Mouse (Mus musculus) neural tube, embryonic 12.5 days (tissue): ENCODE measurements around the gene Car5a. TPM values are rescaled to one million over a fixed set of nuclear protein-coding genes. Genes with fewer than 3 reads are reported as not detected.

Experiments used
- ATAC-seq: fragments of 200-750 bp; cut with Nextera tagmentation; 2 replicates; pipeline ENCODE4 v1.8.0; 2017; ENCODE audit warnings: low read depth, mild to moderate bottlenecking, moderate TSS enrichment, moderate library complexity; ENCODE audit not compliant: low FRiP score
- H3K27ac ChIP-seq: fragments of 300-500 bp; sonication (generic); 2 replicates; pipeline ENCODE4 v1.5.1; 2016
- H3K27me3 ChIP-seq: fragments of 300-500 bp; sonication (generic); replicated peaks from 2 replicates; pipeline ENCODE4 v1.6.1; 2016; ENCODE audit warnings: mild to moderate bottlenecking
- H3K36me3 ChIP-seq: fragments of 300-500 bp; sonication (generic); 2 replicates; pipeline ENCODE4 v1.6.1; 2016; ENCODE audit warnings: mild to moderate bottlenecking
- H3K4me1 ChIP-seq: fragments of 300-500 bp; sonication (generic); 2 replicates; pipeline ENCODE4 v1.6.1; 2016
- H3K4me2 ChIP-seq: fragments of 300-500 bp; sonication (generic); replicated peaks from 2 replicates; pipeline ENCODE4 v1.6.1; 2016; ENCODE audit warnings: mild to moderate bottlenecking
- H3K4me3 ChIP-seq: fragments of 300-500 bp; sonication (generic); 2 replicates; pipeline ENCODE4 v1.5.1; 2016
- H3K9ac ChIP-seq: fragments of 300-500 bp; sonication (generic); 2 replicates; pipeline ENCODE4 v1.6.1; 2016; ENCODE audit warnings: mild to moderate bottlenecking
- H3K9me3 ChIP-seq: fragments of 300-500 bp; sonication (generic); 2 replicates; pipeline ENCODE4 v1.6.1; 2016; ENCODE audit warnings: mild to moderate bottlenecking
- WGBS: fragments of 180-500 bp; shearing (Covaris S2); methylation state at CpG from one replicate; pipeline ENCODE4 v1.1.7; 2016; 5-methylcytosine and 5-hydroxymethylcytosine counted together
- polyA plus RNA-seq: library from polyadenylated mRNA; unstranded; fragments of >200 nt; fragmentation: Nextera tagmentation; extraction: Ambion mirVana; gene quantifications from 2 replicates; pipeline ENCODE4 v1.2.1, GENCODE M21; 2016

Car5a gene
- polyA plus RNA-seq, 1 experiment from 2014 or later, result 0.32 TPM

- no peak overlapping the region for H3K4me3 ChIP-seq
- H3K4me2 ChIP-seq, result peak overlapping the region; percentile 92; the same call in 1 of the 2 replicates
- whole genome bisulfite sequencing, result 92% methylated on average over 7 of the region's 7 CpGs
- H3K36me3 ChIP-seq, result peaks cover 15% of the 10 kb centered on the region; the same call in 1 of the 2 replicates
- H3K9me3 ChIP-seq, result no peaks in the 10 kb centered on the region
- no peaks in the 10 kb centered on the region for H3K27me3 ChIP-seq
- ATAC-seq, result no peak
- 0 out of 2 replicates have a peak overlapping the region, but pooled peaks have one; percentile 30 for H3K9ac ChIP-seq
- H3K4me1 ChIP-seq, result peaks cover 34% of the 10 kb centered on the region
- no peak overlapping the region for H3K27ac ChIP-seq
These were observed 8.1 kb upstream of the Car5a start for GRCm38 (mm10) chr8:121952800-121953199.

- peaks cover 41% of the 10 kb centered on the region for H3K4me1 ChIP-seq
- no peak overlapping the region for H3K27ac ChIP-seq
- no peak for ATAC-seq
- no peaks in the 10 kb centered on the region for H3K27me3 ChIP-seq
- peak overlapping the region; percentile 30; the same call in 1 of the 2 replicates for H3K9ac ChIP-seq
- peaks cover 15% of the 10 kb centered on the region; the same call in 1 of the 2 replicates for H3K36me3 ChIP-seq
- H3K9me3 ChIP-seq, result no peaks in the 10 kb centered on the region
- no peak overlapping the region for H3K4me3 ChIP-seq
- peak overlapping the region; percentile 92 for H3K4me2 ChIP-seq
These were observed 7.4 kb upstream of the Car5a start for GRCm38 (mm10) chr8:121952122-121952521.

- no peak overlapping the region for H3K27ac ChIP-seq
- peaks cover 43% of the 10 kb centered on the region for H3K4me1 ChIP-seq
- ATAC-seq, result no peak
These were observed 6.9 kb upstream of the Car5a start for GRCm38 (mm10) chr8:121951656-121952009.

GRCm38 (mm10) chr8:121950749-121951655 lies 6.3 kb upstream of the Car5a start:
- WGBS, result under 1% methylated on average over 93 of the region's 97 CpGs
- ATAC-seq, result peak; percentile 23
- H3K9me3 ChIP-seq, result no peaks in the 10 kb centered on the region
- peak overlapping the region; percentile 96 for H3K4me3 ChIP-seq
- H3K4me1 ChIP-seq, result peaks cover 43% of the 10 kb centered on the region
- H3K27me3 ChIP-seq, result no peaks in the 10 kb centered on the region
- peak overlapping the region; percentile 88 for H3K27ac ChIP-seq
- peak overlapping the region; percentile 92 for H3K4me2 ChIP-seq
- peak overlapping the region; percentile 99 for H3K9ac ChIP-seq
- peaks cover 15% of the 10 kb centered on the region; the same call in 1 of the 2 replicates for H3K36me3 ChIP-seq

More at GRCm38 (mm10) chr8:121951656-121952009, 6.9 kb upstream of the Car5a start:
- H3K4me2 ChIP-seq, result peak overlapping the region; percentile 92
- H3K4me3 ChIP-seq, result peak overlapping the region; percentile 96
- H3K36me3 ChIP-seq, result peaks cover 15% of the 10 kb centered on the region; the same call in 1 of the 2 replicates
- no peaks in the 10 kb centered on the region for H3K9me3 ChIP-seq
- H3K9ac ChIP-seq, result peak overlapping the region; percentile 99
- H3K27me3 ChIP-seq, result no peaks in the 10 kb centered on the region
- WGBS, result 36% methylated on average over 7 of the region's 7 CpGs

- peak overlapping the region; percentile 99 for H3K9ac ChIP-seq
- peak overlapping the region; percentile 88 for H3K27ac ChIP-seq
- WGBS, result under 1% methylated on average over 62 of the region's 66 CpGs
- H3K9me3 ChIP-seq, result no peaks in the 10 kb centered on the region
- peaks cover 43% of the 10 kb centered on the region for H3K4me1 ChIP-seq
- ATAC-seq, result peak; percentile 94
- peaks cover 14% of the 10 kb centered on the region; the same call in 1 of the 2 replicates for H3K36me3 ChIP-seq
- no peaks in the 10 kb centered on the region for H3K27me3 ChIP-seq
- peak overlapping the region; percentile 92 for H3K4me2 ChIP-seq
- peak overlapping the region; percentile 96 for H3K4me3 ChIP-seq
These were observed 5.4 kb upstream of the Car5a start for GRCm38 (mm10) chr8:121949941-121950748.

GRCm38 (mm10) chr8:121949222-121949800 lies 4.6 kb upstream of the Car5a start, which contains the start of gene Banp:
Gene Banp (plus strand): TSS chr8:121949750.
- Histone ChIP-seq H3K9me3 (no peaks in the 10 kb centered on the region), H3K36me3 (peaks cover 5% of the 10 kb centered on the region; the same call in 1 of the 2 replicates), H3K4me1 (peaks cover 38% of the 10 kb centered on the region), H3K27ac (peak within 1 kb of the TSS; percentile 88), H3K9ac (peak within 1 kb of the TSS; percentile 99), H3K4me3 (peak within 1 kb of the TSS; percentile 96), H3K27me3 (no peaks in the 10 kb centered on the region), H3K4me2 (peak within 1 kb of the TSS; percentile 92)
- 68% methylated on average over 6 of the region's 6 CpGs for WGBS
- no peak for ATAC-seq

- 62% methylated on average over 19 of the region's 19 CpGs for WGBS
- ATAC-seq, result no peak
- H3K27me3 ChIP-seq, result no peaks in the 10 kb centered on the region
- peaks cover 35% of the 10 kb centered on the region for H3K4me1 ChIP-seq
- H3K27ac ChIP-seq, result no peak overlapping the region
- H3K36me3 ChIP-seq, result no peaks in the 10 kb centered on the region
- H3K9me3 ChIP-seq, result no peaks in the 10 kb centered on the region
- H3K9ac ChIP-seq, result peak overlapping the region; percentile 57; the same call in 1 of the 2 replicates
- H3K4me3 ChIP-seq, result peak overlapping the region; percentile 25
- peak overlapping the region; percentile 70 for H3K4me2 ChIP-seq
These were observed 3.8 kb upstream of the Car5a start for GRCm38 (mm10) chr8:121948321-121949145.

- under 1% methylated on average over 18 of the region's 18 CpGs for WGBS
- Histone ChIP-seq H3K36me3 (no peaks in the 10 kb centered on the region), H3K9me3 (no peaks in the 10 kb centered on the region), H3K4me1 (peaks cover 34% of the 10 kb centered on the region), H3K4me2 (peak overlapping the region; percentile 70), H3K27me3 (no peaks in the 10 kb centered on the region), H3K4me3 (peak overlapping the region; percentile 25), H3K9ac (peak overlapping the region; percentile 57), H3K27ac (peak overlapping the region; percentile 50; the same call in 1 of the 2 replicates)
- ATAC-seq, result no peak; the same call in 1 of the 2 replicates
These were observed 3.0 kb upstream of the Car5a start for GRCm38 (mm10) chr8:121947753-121948141.

- H3K27me3 ChIP-seq, result no peaks in the 10 kb centered on the region
- no peak for ATAC-seq
- no peaks in the 10 kb centered on the region for H3K9me3 ChIP-seq
- WGBS, result 30% methylated on average over 19 of the region's 19 CpGs
- peak overlapping the region; percentile 70 for H3K4me2 ChIP-seq
- peak overlapping the region; percentile 25 for H3K4me3 ChIP-seq
- peak overlapping the region; percentile 57 for H3K9ac ChIP-seq
- H3K27ac ChIP-seq, result peak overlapping the region; percentile 50; the same call in 1 of the 2 replicates
- peaks cover 28% of the 10 kb centered on the region for H3K4me1 ChIP-seq
- no peaks in the 10 kb centered on the region for H3K36me3 ChIP-seq
These were observed 2.5 kb upstream of the Car5a start for GRCm38 (mm10) chr8:121947047-121947752.

- Histone ChIP-seq H3K27me3 (no peaks in the 10 kb centered on the region), H3K4me1 (peaks cover 20% of the 10 kb centered on the region), H3K9ac (no peak overlapping the region), H3K36me3 (no peaks in the 10 kb centered on the region), H3K9me3 (no peaks in the 10 kb centered on the region), H3K4me2 (no peak overlapping the region), H3K27ac (no peak overlapping the region), H3K4me3 (no peak overlapping the region)
- ATAC-seq, result no peak
- WGBS, result 82% methylated on average over 7 of the region's 7 CpGs
These were observed 1.6 kb upstream of the Car5a start for GRCm38 (mm10) chr8:121946351-121946750.
